Mouse (Mus musculus): Measurements from ENCODE around the gene Hoxa2. TPM values are rescaled to one million over a fixed set of nuclear protein-coding genes. Genes with fewer than 3 reads are reported as not detected.

Gene Hoxa2
- polyA plus RNA-seq, 1 experiment from 2014 or later: 14.4 TPM

- H3K4me2 ChIP-seq: peak overlapping the region; percentile 87
- 18% methylated on average over 1 of the region's 1 CpGs for WGBS
- DNase-seq: peak; percentile 49
- H3K9ac ChIP-seq: peak overlapping the region; percentile 100
- peak overlapping the region; percentile 97 for H3K27ac ChIP-seq (ENCODE audit: low read depth)
- no peak for TF ChIP-seq CTCF (IDR thresholded peaks at IDR 0.05; ENCODE audit: low read depth)
- ATAC-seq (ENCODE audit: insufficient read depth): no peak
- H3K27me3 ChIP-seq (ENCODE audit: insufficient read depth, low read length): peaks cover 65% of the 10 kb centered on the region
- peaks cover 24% of the 10 kb centered on the region for H3K36me3 ChIP-seq (ENCODE audit: insufficient read depth)
- no peaks in the 10 kb centered on the region for H3K9me3 ChIP-seq (ENCODE audit: low read depth, low read length)
- peaks cover 2% of the 10 kb centered on the region; the same call in 1 of the 2 replicates for H3K4me1 ChIP-seq (ENCODE audit: insufficient read depth)
- peak overlapping the region; percentile 90 for H3K4me3 ChIP-seq (ENCODE audit: low read depth, low read length)
These were observed 36.6 kb upstream of the Hoxa2 start for GRCm38 (mm10) chr6:52201269-52201668.

- H3K27ac ChIP-seq (ENCODE audit: low read depth): peak overlapping the region; percentile 97
- no peak for TF ChIP-seq CTCF (IDR thresholded peaks at IDR 0.05; ENCODE audit: low read depth)
- DNase-seq (peak; percentile 74), ATAC-seq (ENCODE audit: insufficient read depth) (no peak)
- peak overlapping the region; percentile 90 for H3K4me3 ChIP-seq (ENCODE audit: low read depth, low read length)
- H3K27me3 ChIP-seq (ENCODE audit: insufficient read depth, low read length): peaks cover 63% of the 10 kb centered on the region
- peaks cover 6% of the 10 kb centered on the region; the same call in 1 of the 2 replicates for H3K4me1 ChIP-seq (ENCODE audit: insufficient read depth)
- H3K4me2 ChIP-seq: peak overlapping the region; percentile 87
- WGBS: 15% methylated on average over 10 of the region's 10 CpGs
- no peaks in the 10 kb centered on the region for H3K9me3 ChIP-seq (ENCODE audit: low read depth, low read length)
- H3K36me3 ChIP-seq (ENCODE audit: insufficient read depth): peaks cover 21% of the 10 kb centered on the region
- peak overlapping the region; percentile 100 for H3K9ac ChIP-seq
These were observed 36.2 kb upstream of the Hoxa2 start for GRCm38 (mm10) chr6:52200751-52201250.

GRCm38 (mm10) chr6:52200073-52200750, 35.6 kb upstream of the Hoxa2 start:
- DNase-seq (peak; percentile 80), ATAC-seq (ENCODE audit: insufficient read depth) (no peak)
- Histone ChIP-seq H3K4me2 (peak overlapping the region; percentile 87), H3K4me3 (ENCODE audit: low read depth, low read length) (peak overlapping the region; percentile 90), H3K9ac (peak overlapping the region; percentile 100), H3K4me1 (ENCODE audit: insufficient read depth) (peaks cover 6% of the 10 kb centered on the region; the same call in 1 of the 2 replicates), H3K27me3 (ENCODE audit: insufficient read depth, low read length) (peaks cover 57% of the 10 kb centered on the region), H3K9me3 (ENCODE audit: low read depth, low read length) (no peaks in the 10 kb centered on the region), H3K27ac (ENCODE audit: low read depth) (peak overlapping the region; percentile 97), H3K36me3 (ENCODE audit: insufficient read depth) (peaks cover 19% of the 10 kb centered on the region)
- TF ChIP-seq CTCF (IDR thresholded peaks at IDR 0.05; ENCODE audit: low read depth): no peak
- 9% methylated on average over 30 of the region's 30 CpGs for WGBS

GRCm38 (mm10) chr6:52197271-52197670, 32.6 kb upstream of the Hoxa2 start:
- 2% methylated on average over 10 of the region's 10 CpGs for WGBS
- Histone ChIP-seq H3K27me3 (ENCODE audit: insufficient read depth, low read length) (peaks cover 38% of the 10 kb centered on the region), H3K36me3 (ENCODE audit: insufficient read depth) (peaks cover 15% of the 10 kb centered on the region), H3K9ac (peak overlapping the region; percentile 100), H3K4me2 (peak overlapping the region; percentile 87), H3K9me3 (ENCODE audit: low read depth, low read length) (no peaks in the 10 kb centered on the region), H3K4me3 (ENCODE audit: low read depth, low read length) (peak overlapping the region; percentile 18), H3K27ac (ENCODE audit: low read depth) (peak overlapping the region; percentile 97), H3K4me1 (ENCODE audit: insufficient read depth) (peaks cover 12% of the 10 kb centered on the region)
- DNase-seq (peak; percentile 93), ATAC-seq (ENCODE audit: insufficient read depth) (peak; percentile 78)
- peak; percentile 69 for TF ChIP-seq CTCF (IDR thresholded peaks at IDR 0.05; ENCODE audit: low read depth)

- H3K9me3 ChIP-seq (ENCODE audit: low read depth, low read length): no peaks in the 10 kb centered on the region
- peak overlapping the region; percentile 38; the same call in 1 of the 2 replicates for H3K9ac ChIP-seq
- peaks cover 11% of the 10 kb centered on the region for H3K36me3 ChIP-seq (ENCODE audit: insufficient read depth)
- ATAC-seq (ENCODE audit: insufficient read depth): 0 out of 2 replicates have a peak, but pooled peaks have one; percentile 12
- DNase-seq: peak; percentile 70
- peaks cover 12% of the 10 kb centered on the region for H3K4me1 ChIP-seq (ENCODE audit: insufficient read depth)
- H3K27me3 ChIP-seq (ENCODE audit: insufficient read depth, low read length): peaks cover 35% of the 10 kb centered on the region
- peak overlapping the region; percentile 97 for H3K27ac ChIP-seq (ENCODE audit: low read depth)
- H3K4me2 ChIP-seq: peak overlapping the region; percentile 87
- WGBS: 6% methylated on average over 9 of the region's 9 CpGs
- H3K4me3 ChIP-seq (ENCODE audit: low read depth, low read length): peak overlapping the region; percentile 18
- no peak for TF ChIP-seq CTCF (IDR thresholded peaks at IDR 0.05; ENCODE audit: low read depth)
These were observed 32.2 kb upstream of the Hoxa2 start for GRCm38 (mm10) chr6:52196811-52197210.

GRCm38 (mm10) chr6:52194690-52195089, 30.1 kb upstream of the Hoxa2 start:
- peak overlapping the region; percentile 83 for H3K27ac ChIP-seq (ENCODE audit: low read depth)

More at GRCm38 (mm10) chr6:52194690-52195089, 30.1 kb upstream of the Hoxa2 start:
- no peak for TF ChIP-seq CTCF (IDR thresholded peaks at IDR 0.05; ENCODE audit: low read depth)
- Histone ChIP-seq H3K4me3 (ENCODE audit: low read depth, low read length) (peak overlapping the region; percentile 10; the same call in 1 of the 2 replicates), H3K9me3 (ENCODE audit: low read depth, low read length) (no peaks in the 10 kb centered on the region), H3K36me3 (ENCODE audit: insufficient read depth) (peaks cover 7% of the 10 kb centered on the region; the same call in 1 of the 2 replicates), H3K4me1 (ENCODE audit: insufficient read depth) (peaks cover 17% of the 10 kb centered on the region), H3K9ac (peak overlapping the region; percentile 46), H3K4me2 (peak overlapping the region; percentile 87), H3K27me3 (ENCODE audit: insufficient read depth, low read length) (peaks cover 25% of the 10 kb centered on the region)
- no peak for ATAC-seq (ENCODE audit: insufficient read depth)
- peak; percentile 77 for DNase-seq
- WGBS: 5% methylated on average over 10 of the region's 10 CpGs
